Mouse (Mus musculus) kidney, postnatal 0 days (tissue): ENCODE measurements around the gene Fam173a. TPM values are rescaled to one million over a fixed set of nuclear protein-coding genes. Genes with fewer than 3 reads are reported as not detected.

Experiments used
- ATAC-seq: fragments of 200-750 bp; cut with Nextera tagmentation; replicated peaks from 2 replicates; pipeline ENCODE4 v1.8.0; 2017; ENCODE audit warnings: low read depth, moderate number of reproducible peaks, moderate TSS enrichment, moderate library complexity; ENCODE audit not compliant: low FRiP score
- DNase-seq: peaks from one replicate; pipeline ENCODE4 v3.0.0-alpha.2; 2016; ENCODE audit warnings: low spot score
- H3K27ac ChIP-seq: fragments of 300-500 bp; sonication (generic); 2 replicates; pipeline ENCODE4 v1.5.1; 2014; ENCODE audit warnings: mild to moderate bottlenecking
- H3K27me3 ChIP-seq: fragments of 300-500 bp; sonication (generic); 2 replicates; pipeline ENCODE4 v1.6.1; 2014; ENCODE audit warnings: low read length, mixed read lengths; ENCODE audit not compliant: insufficient read depth
- H3K36me3 ChIP-seq: fragments of 300-500 bp; sonication (generic); 2 replicates; pipeline ENCODE4 v1.6.1; 2014; ENCODE audit warnings: low read length, mixed read lengths; ENCODE audit not compliant: insufficient read depth
- H3K4me1 ChIP-seq: fragments of 300-500 bp; sonication (generic); replicated peaks from 2 replicates; pipeline ENCODE4 v1.6.1; 2014; ENCODE audit warnings: antibody characterized with exemption, low read length, mixed read lengths; ENCODE audit not compliant: insufficient read depth
- H3K4me2 ChIP-seq: fragments of 300-500 bp; sonication (generic); 2 replicates; pipeline ENCODE4 v1.6.1; 2014; ENCODE audit warnings: mild to moderate bottlenecking, low read length, moderate library complexity, mixed read lengths
- H3K4me3 ChIP-seq: fragments of 300-500 bp; sonication (generic); replicated peaks from 2 replicates; pipeline ENCODE4 v1.5.1; 2014; ENCODE audit warnings: low read depth, low read length
- H3K9ac ChIP-seq: fragments of 300-500 bp; sonication (generic); 2 replicates; pipeline ENCODE4 v1.6.1; 2014; ENCODE audit warnings: low read depth, low read length
- H3K9me3 ChIP-seq: fragments of 300-500 bp; sonication (generic); replicated peaks from 2 replicates; pipeline ENCODE4 v1.6.1; 2016; ENCODE audit warnings: low read length, inconsistent platforms, mixed read lengths
- CTCF ChIP-seq: IDR thresholded peaks from 2 replicates; pipeline ENCODE4 v1.5.1; 2016; ENCODE audit warnings: antibody characterized with exemption, low read depth, mild to moderate bottlenecking, moderate library complexity
- WGBS: fragments of 180-500 bp; shearing (Covaris S2); extraction: QIAGEN DNeasy Blood & Tissue Kit; methylation state at CpG from one replicate; pipeline ENCODE4 v1.1.7; 2014; 5-methylcytosine and 5-hydroxymethylcytosine counted together
- polyA plus RNA-seq: library from polyadenylated mRNA; unstranded; fragments of >200 nt; fragmentation: Nextera tagmentation; extraction: Ambion mirVana; gene quantifications from 2 replicates; pipeline ENCODE4 v1.2.1, GENCODE M21; 2015

Fam173a gene
- polyA plus RNA-seq, 1 experiment from 2014 or later, result 112 TPM

DNA sequence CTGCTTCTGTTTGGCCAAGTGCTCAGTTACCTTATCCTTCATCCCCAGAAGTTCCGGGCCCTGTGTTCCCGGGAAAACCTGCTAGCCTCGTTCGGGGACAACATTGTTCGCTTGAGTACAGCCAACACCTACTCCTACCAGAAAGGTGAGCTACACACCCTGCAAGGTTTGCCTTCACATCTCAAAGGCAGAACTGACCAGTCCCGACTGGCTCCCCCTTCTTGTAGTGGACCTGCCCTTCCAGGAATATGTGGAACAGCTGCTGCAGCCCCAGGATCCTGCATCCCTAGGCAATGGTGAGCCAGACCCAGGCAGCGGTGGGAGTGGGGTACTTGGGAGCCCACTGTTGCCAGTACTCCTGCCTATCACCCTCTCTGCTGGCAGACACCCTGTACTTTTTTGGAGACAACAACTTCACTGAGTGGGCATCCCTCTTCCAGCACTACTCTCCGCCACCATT, 36.9 kb upstream of the Fam173a start:
- WGBS, result 33% methylated on average over 8 of the region's 8 CpGs
- peak overlapping the region; percentile 60 for H3K9ac ChIP-seq
- H3K4me2 ChIP-seq, result peak overlapping the region; percentile 66
- peaks cover 36% of the 10 kb centered on the region for H3K4me1 ChIP-seq
- DNase-seq (no peak), ATAC-seq (no peak)
- TF ChIP-seq CTCF, result no peak
- peak overlapping the region; percentile 88 for H3K27ac ChIP-seq
- no peaks in the 10 kb centered on the region for H3K27me3 ChIP-seq
- peaks cover 35% of the 10 kb centered on the region for H3K36me3 ChIP-seq
- peak overlapping the region; percentile 34 for H3K4me3 ChIP-seq
- H3K9me3 ChIP-seq, result no peaks in the 10 kb centered on the region

DNA sequence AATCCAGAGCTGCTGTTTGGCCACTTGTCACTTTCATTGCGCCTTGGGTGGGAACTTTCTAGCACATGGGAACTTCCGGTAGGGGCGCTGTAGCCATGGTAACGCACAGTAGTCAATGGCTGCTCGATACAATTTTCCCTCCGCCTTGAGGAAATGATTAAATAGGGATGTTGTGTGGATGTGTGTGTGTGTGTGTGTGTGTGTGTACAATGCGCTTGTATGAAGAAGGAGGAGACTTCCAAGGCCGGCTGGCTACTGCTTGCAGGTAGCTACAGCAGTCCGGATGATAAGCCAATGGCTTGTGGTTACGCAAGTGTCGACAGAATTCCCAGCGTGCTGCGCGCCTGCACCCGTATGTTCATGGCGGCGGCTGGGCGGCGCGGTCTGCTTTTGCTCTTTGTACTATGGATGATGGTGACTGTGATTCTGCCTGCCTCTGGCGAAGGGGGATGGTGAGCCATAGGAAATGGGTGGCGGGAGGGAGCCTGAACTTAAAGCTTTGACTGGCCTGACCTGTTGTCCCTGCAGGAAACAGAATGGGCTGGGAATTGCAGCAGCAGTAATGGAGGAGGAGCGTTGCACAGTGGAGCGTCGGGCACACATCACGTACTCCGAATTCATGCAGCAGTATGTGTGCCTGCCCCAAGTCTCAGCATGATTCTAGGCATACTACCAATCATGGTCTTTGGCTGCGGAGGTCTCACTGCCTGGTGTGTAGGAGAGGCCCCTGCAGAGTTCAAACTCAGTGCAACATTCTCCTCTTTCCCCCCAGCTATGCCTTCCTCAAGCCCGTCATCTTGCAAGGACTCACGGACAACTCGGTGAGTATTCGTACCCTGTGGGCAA, 36.2 kb upstream of the Fam173a start, which contains the start of gene Jmjd8:
Jmjd8 (plus strand) TSS at position 156 of the 846 bp plus-strand sequence.
- H3K4me3 ChIP-seq, result peak within 1 kb of the TSS; percentile 34
- H3K27ac ChIP-seq, result peak within 1 kb of the TSS; percentile 88
- H3K4me1 ChIP-seq, result peaks cover 36% of the 10 kb centered on the region
- ATAC-seq (peak; percentile 16), DNase-seq (peak; percentile 90)
- H3K36me3 ChIP-seq, result peaks cover 34% of the 10 kb centered on the region
- peak within 1 kb of the TSS; percentile 60 for H3K9ac ChIP-seq
- TF ChIP-seq CTCF, result peak; percentile 57
- H3K9me3 ChIP-seq, result no peaks in the 10 kb centered on the region
- H3K27me3 ChIP-seq, result no peaks in the 10 kb centered on the region
- H3K4me2 ChIP-seq, result peak within 1 kb of the TSS; percentile 66
- under 1% methylated on average over 32 of the region's 32 CpGs for WGBS

DNA sequence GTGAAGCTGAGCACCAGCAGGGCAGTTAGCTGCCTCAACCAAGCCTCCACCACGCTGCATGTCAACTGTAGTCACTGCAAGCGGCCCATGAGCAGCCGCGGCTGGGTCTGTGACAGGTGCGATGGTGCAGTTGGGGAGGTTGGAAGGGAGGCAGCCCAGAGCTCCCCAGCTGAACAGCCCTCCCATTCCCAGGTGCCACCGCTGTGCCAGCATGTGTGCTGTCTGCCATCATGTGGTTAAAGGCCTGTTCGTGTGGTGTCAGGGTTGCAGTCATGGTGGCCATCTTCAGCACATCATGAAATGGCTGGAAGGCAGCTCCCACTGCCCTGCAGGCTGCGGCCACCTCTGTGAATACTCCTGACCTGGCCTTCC, 35.5 kb upstream of the Fam173a start:
- DNase-seq (no peak), ATAC-seq (no peak)
- Histone ChIP-seq H3K9me3 (no peaks in the 10 kb centered on the region), H3K4me2 (peak overlapping the region; percentile 66), H3K4me1 (peaks cover 37% of the 10 kb centered on the region), H3K4me3 (peak overlapping the region; percentile 34; the same call in 1 of the 2 replicates), H3K9ac (no peak overlapping the region; the same call in 1 of the 2 replicates), H3K36me3 (peaks cover 34% of the 10 kb centered on the region), H3K27me3 (no peaks in the 10 kb centered on the region), H3K27ac (peak overlapping the region; percentile 88; the same call in 1 of the 2 replicates)
- no peak for TF ChIP-seq CTCF
- WGBS, result 87% methylated on average over 8 of the region's 8 CpGs

DNA sequence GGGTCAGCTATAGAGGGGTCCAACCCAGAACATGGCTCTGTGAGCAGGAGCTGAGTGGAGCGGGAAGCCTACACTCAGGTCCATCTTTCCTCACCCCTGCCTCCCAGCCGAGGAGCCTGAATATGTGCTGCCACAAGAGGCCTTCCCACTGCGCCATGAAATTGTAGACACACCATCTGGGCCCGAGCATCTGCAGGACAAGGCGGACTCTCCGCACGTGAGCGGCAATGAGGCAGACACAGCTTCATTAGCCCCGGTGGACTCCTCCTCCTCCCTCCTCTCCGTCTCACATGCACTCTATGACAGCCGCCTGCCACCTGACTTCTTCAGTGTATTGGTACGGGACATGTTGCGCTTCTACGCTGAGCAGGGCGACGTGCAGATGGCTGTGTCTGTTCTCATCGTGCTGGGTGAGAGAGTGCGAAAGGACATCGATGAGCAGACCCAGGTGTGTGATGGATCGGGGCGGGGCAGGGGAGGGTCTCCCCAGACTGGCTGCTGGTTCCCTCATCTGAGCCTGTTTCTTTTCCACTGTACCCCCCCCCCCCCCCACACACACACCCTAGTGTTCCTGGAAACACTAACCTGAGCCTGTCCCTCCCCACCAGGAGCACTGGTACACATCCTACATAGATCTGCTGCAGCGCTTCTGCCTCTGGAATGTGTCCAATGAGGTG, 35.0 kb upstream of the Fam173a start:
- Histone ChIP-seq H3K4me3 (no peak overlapping the region), H3K9ac (no peak overlapping the region), H3K9me3 (no peaks in the 10 kb centered on the region), H3K27ac (no peak overlapping the region), H3K4me2 (peak overlapping the region; percentile 66; the same call in 1 of the 2 replicates), H3K36me3 (peaks cover 34% of the 10 kb centered on the region), H3K4me1 (peaks cover 37% of the 10 kb centered on the region), H3K27me3 (no peaks in the 10 kb centered on the region)
- DNase-seq, result no peak
- WGBS, result 88% methylated on average over 22 of the region's 22 CpGs
- no peak for TF ChIP-seq CTCF
- ATAC-seq, result no peak

DNA sequence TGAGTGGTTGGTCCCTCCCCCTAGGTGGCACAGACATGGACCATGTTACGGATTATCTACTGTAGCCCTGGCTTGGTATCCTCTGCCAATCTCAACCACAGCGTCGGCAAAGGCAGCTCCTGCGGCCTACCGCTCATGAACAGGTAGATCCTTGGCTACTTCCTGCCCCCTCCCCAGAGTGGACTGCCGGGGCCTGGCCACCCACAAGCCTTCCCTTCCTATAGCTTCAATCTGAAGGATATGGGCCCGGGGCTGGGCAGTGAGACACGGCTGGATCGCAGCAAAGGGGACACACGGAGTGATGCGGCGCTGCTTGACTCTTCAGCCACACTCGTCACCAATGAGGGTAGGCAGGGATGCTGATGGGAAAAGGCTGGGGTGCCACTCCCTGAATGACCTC, 34.3 kb upstream of the Fam173a start:
- ATAC-seq (no peak), DNase-seq (no peak)
- WGBS, result 96% methylated on average over 13 of the region's 13 CpGs
- no peak overlapping the region for H3K27ac ChIP-seq
- H3K4me2 ChIP-seq, result no peak overlapping the region
- H3K36me3 ChIP-seq, result peaks cover 34% of the 10 kb centered on the region
- H3K4me3 ChIP-seq, result no peak overlapping the region
- H3K9me3 ChIP-seq, result no peaks in the 10 kb centered on the region
- H3K4me1 ChIP-seq, result peaks cover 36% of the 10 kb centered on the region
- no peak overlapping the region for H3K9ac ChIP-seq
- TF ChIP-seq CTCF, result no peak
- H3K27me3 ChIP-seq, result no peaks in the 10 kb centered on the region

DNA sequence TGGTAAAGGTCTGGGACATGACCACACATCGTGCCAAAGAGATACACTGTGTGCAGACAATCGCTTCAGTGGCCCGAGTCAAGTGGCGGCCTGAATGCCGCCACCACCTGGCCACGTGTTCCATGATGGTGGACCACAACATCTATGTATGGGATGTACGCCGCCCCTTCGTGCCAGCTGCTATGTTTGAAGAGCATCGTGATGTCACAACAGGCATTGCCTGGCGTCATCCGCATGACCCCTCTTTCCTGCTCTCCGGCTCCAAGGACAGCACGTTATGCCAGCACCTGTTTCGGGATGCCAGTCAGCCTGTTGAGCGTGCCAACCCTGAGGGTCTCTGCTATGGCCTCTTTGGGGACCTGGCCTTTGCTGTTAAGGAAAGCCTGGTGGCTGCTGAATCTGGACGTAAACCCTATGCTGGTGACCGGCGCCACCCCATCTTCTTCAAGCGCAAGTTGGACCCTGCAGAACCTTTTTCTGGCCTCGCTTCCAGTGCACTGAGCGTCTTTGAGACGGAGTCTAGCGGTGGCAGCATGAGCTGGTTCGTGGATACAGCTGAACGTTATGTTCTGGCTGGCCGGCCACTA, 33.4 kb upstream of the Fam173a start:
- ATAC-seq, result no peak
- 93% methylated on average over 27 of the region's 27 CpGs for WGBS
- Histone ChIP-seq H3K4me3 (no peak overlapping the region), H3K9ac (no peak overlapping the region), H3K27me3 (no peaks in the 10 kb centered on the region), H3K9me3 (no peaks in the 10 kb centered on the region), H3K36me3 (peaks cover 30% of the 10 kb centered on the region), H3K27ac (no peak overlapping the region), H3K4me2 (no peak overlapping the region), H3K4me1 (peaks cover 27% of the 10 kb centered on the region)
- no peak for TF ChIP-seq CTCF
- DNase-seq, result no peak
